Mouse (Mus musculus): ENCODE measurements around the gene Tpcn1.

DNA sequence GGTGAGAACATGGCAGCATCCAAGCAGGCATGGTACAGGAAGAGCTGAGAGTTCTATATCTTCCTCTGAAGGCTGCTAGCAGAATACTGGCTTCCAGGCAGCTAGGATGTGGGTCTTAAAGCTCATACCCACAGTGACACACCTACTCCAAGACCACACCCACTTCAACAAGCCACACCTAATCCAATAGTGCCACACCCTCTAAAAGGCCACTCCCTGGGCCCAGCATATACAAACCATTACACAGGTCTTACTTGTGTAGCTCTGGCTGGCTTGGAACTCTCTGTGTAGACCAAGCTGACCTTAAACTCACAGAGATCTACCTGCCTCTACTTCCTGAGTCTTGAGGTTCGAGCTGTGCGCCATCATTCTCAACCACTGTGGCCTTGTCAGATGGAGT is 63.7 kb downstream of the Tpcn1 start:
- TF ChIP-seq CHD2 (IDR thresholded peaks at IDR 0.05; ENCODE audit: low read depth, low read length): no peak
- no peak for TF ChIP-seq MAFK (IDR thresholded peaks at IDR 0.05; ENCODE audit: insufficient read depth, low read depth, low read length)
